Mouse (Mus musculus): ENCODE measurements around the gene Tac4. TPM values are rescaled to one million over a fixed set of nuclear protein-coding genes. Genes with fewer than 3 reads are reported as not detected.

Tac4 gene
- polyA plus RNA-seq, 1 experiment from 2014 or later: not detected

DNA sequence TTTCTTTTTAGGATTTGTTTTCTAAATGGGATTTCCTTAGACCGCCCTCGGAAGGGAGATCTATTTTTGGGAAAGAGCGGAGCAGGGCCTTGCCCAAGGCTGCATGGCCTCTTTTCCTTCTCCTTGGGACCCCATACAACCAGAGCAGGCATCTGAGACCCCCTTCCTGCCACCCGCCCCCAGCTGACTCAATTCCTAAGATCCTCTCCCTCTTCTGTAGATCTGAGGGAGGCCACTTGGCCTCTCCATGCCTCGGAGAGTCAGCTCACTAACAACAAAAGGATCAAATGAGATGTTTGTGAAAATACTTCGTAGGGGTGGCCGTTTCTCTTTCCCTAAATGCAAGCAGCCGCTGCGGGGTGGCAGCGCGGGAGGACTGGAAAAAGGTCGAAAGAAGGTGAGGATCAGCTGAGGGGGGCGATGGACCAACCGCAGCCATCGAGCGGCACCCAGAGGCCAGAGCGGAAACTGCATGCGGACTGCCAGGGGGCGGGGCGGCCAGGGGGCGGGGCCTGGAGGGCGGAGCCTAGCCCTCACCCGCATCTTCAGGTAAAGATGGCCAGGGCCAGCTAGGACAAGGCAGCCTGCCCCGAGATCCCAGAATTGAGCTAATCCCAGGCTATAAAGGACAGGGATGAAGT, 29.5 kb upstream of the Tac4 start:
- Histone ChIP-seq H3K27ac (ENCODE audit: low read length) (no peak overlapping the region), H3K4me2 (ENCODE audit: low read depth, low read length) (peak overlapping the region; percentile 21; the same call in 1 of the 2 replicates), H3K9me3 (replicated peaks; ENCODE audit: control insufficient read depth, low read length) (no peaks in the 10 kb centered on the region), H3K27me3 (ENCODE audit: control insufficient read depth, insufficient read depth, low read depth, low read length) (peaks cover 5% of the 10 kb centered on the region; the same call in 1 of the 2 replicates), H3K4me1 (ENCODE audit: control insufficient read depth, low read depth, low read length) (no peaks in the 10 kb centered on the region), H3K36me3 (ENCODE audit: control insufficient read depth, insufficient read depth) (no peaks in the 10 kb centered on the region), H3K4me3 (ENCODE audit: low read depth, low read length) (no peak overlapping the region), H3K9ac (ENCODE audit: low read depth, low read length) (no peak overlapping the region)
- 11% methylated on average over 24 of the region's 24 CpGs for WGBS (ENCODE audit: insufficient replicate concordance)
- ATAC-seq (ENCODE audit: low read depth): peak; percentile 48; the same call in 1 of the 2 replicates

DNA sequence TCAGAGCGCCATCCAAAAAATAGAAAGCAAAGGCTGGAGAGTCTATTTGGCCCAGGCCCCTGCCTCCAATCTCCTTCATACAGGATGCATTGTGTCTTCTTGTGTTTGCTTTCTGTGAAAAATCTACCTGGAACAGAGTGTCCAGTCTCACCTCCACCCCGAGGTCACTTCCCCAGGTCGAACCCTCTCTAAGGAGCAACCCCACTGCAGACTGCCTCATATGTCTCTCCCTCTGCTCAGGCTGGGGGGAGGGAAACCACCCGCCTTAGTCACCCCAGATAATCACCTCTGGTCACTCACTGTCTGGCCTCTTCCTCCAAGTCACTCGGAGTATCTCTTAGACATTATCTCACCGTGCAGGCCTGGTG, 29.0 kb upstream of the Tac4 start:
- H3K36me3 ChIP-seq (ENCODE audit: control insufficient read depth, insufficient read depth): no peaks in the 10 kb centered on the region
- H3K27ac ChIP-seq (ENCODE audit: low read length): no peak overlapping the region
- H3K9ac ChIP-seq (ENCODE audit: low read depth, low read length): no peak overlapping the region
- H3K4me2 ChIP-seq (ENCODE audit: low read depth, low read length): no peak overlapping the region
- no peak for ATAC-seq (ENCODE audit: low read depth)
- H3K4me3 ChIP-seq (ENCODE audit: low read depth, low read length): no peak overlapping the region
- no peaks in the 10 kb centered on the region for H3K9me3 ChIP-seq (replicated peaks; ENCODE audit: control insufficient read depth, low read length)
- H3K4me1 ChIP-seq (ENCODE audit: control insufficient read depth, low read depth, low read length): no peaks in the 10 kb centered on the region
- H3K27me3 ChIP-seq (ENCODE audit: control insufficient read depth, insufficient read depth, low read depth, low read length): peaks cover 5% of the 10 kb centered on the region; the same call in 1 of the 2 replicates
- 14% methylated on average over 6 of the region's 6 CpGs for WGBS (ENCODE audit: insufficient replicate concordance)

DNA sequence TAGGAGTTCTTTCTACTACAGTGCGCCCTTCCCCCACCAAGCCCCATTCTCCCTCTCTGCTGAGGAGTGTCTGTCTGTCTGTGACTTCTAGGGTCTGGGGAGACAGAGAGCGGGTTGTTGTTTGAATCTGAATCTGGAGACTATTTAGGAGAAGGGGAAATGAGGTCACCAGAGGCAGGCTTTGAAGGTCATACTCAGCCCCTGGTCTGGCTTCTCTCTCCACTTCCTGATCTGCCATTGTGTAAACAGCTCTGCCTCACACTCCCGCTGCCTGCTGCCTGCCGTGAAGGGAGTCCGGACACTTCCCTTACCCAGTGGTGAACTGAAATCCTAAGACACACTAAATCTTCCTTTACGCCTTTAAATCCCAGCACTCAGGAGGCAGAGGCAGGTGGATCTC, 22.9 kb upstream of the Tac4 start:
- ATAC-seq (ENCODE audit: low read depth): no peak
- WGBS (ENCODE audit: insufficient replicate concordance): 42% methylated on average over 6 of the region's 6 CpGs

DNA sequence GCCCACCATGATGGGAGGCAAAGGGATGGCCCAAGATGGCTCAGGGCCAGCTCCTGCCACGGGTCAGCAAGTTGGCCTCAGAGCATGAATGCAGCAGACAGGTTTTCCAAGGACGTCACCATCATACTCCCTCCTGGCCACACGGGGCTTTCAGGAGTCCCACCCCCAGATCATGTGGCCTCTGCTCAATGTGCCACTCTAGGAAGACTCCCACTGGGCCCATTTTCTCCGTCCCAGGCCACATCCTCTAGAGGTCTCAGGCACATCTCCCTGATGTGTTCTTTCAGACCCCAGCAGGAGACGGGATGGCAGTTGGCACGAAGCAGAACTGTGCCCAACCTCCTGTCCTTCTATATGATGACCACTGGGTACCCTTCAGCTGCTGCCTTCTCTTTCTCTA, 18.7 kb upstream of the Tac4 start:
- H3K4me2 ChIP-seq (ENCODE audit: low read depth, low read length): no peak overlapping the region
- no peak for ATAC-seq (ENCODE audit: low read depth)
- WGBS (ENCODE audit: insufficient replicate concordance): 50% methylated on average over 6 of the region's 6 CpGs

More for the DNA sequence above, 22.9 kb upstream of the Tac4 start:
- Histone ChIP-seq H3K9me3 (replicated peaks; ENCODE audit: control insufficient read depth, low read length) (no peaks in the 10 kb centered on the region), H3K27me3 (ENCODE audit: control insufficient read depth, insufficient read depth, low read depth, low read length) (peaks cover 5% of the 10 kb centered on the region; the same call in 1 of the 2 replicates), H3K4me3 (ENCODE audit: low read depth, low read length) (no peak overlapping the region), H3K9ac (ENCODE audit: low read depth, low read length) (no peak overlapping the region), H3K36me3 (ENCODE audit: control insufficient read depth, insufficient read depth) (no peaks in the 10 kb centered on the region), H3K4me2 (ENCODE audit: low read depth, low read length) (no peak overlapping the region), H3K27ac (ENCODE audit: low read length) (no peak overlapping the region), H3K4me1 (ENCODE audit: control insufficient read depth, low read depth, low read length) (no peaks in the 10 kb centered on the region)

DNA sequence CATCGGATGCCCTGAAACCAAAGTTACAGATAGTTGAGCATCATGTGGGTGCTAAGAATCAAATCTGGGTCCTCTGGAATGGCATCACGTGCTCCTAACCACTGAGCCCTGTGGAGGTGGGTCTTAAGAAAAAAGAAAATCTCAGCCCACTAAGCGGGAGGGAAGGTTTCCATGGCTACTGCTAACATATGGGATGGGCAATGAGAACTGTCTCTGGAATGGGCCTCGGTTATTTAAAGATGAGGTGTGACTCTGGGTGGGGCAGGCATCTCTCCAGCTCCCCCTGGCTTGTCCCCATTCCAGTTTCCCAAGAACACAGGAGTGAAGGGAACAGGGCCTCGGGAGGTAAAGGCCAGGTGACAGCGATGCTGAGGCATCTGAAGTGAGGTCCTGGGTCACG, 15.9 kb upstream of the Tac4 start:
- Histone ChIP-seq H3K9ac (ENCODE audit: low read depth, low read length) (no peak overlapping the region), H3K4me3 (ENCODE audit: low read depth, low read length) (no peak overlapping the region), H3K27me3 (ENCODE audit: control insufficient read depth, insufficient read depth, low read depth, low read length) (no peaks in the 10 kb centered on the region), H3K9me3 (replicated peaks; ENCODE audit: control insufficient read depth, low read length) (no peaks in the 10 kb centered on the region), H3K4me2 (ENCODE audit: low read depth, low read length) (no peak overlapping the region), H3K36me3 (ENCODE audit: control insufficient read depth, insufficient read depth) (no peaks in the 10 kb centered on the region), H3K4me1 (ENCODE audit: control insufficient read depth, low read depth, low read length) (no peaks in the 10 kb centered on the region), H3K27ac (ENCODE audit: low read length) (no peak overlapping the region)
- no peak for ATAC-seq (ENCODE audit: low read depth)
- 52% methylated on average over 7 of the region's 7 CpGs for WGBS (ENCODE audit: insufficient replicate concordance)

More for the DNA sequence above, 18.7 kb upstream of the Tac4 start:
- Histone ChIP-seq H3K27me3 (ENCODE audit: control insufficient read depth, insufficient read depth, low read depth, low read length) (no peaks in the 10 kb centered on the region), H3K36me3 (ENCODE audit: control insufficient read depth, insufficient read depth) (no peaks in the 10 kb centered on the region), H3K4me3 (ENCODE audit: low read depth, low read length) (no peak overlapping the region), H3K9me3 (replicated peaks; ENCODE audit: control insufficient read depth, low read length) (no peaks in the 10 kb centered on the region), H3K27ac (ENCODE audit: low read length) (no peak overlapping the region), H3K9ac (ENCODE audit: low read depth, low read length) (no peak overlapping the region), H3K4me1 (ENCODE audit: control insufficient read depth, low read depth, low read length) (no peaks in the 10 kb centered on the region)

DNA sequence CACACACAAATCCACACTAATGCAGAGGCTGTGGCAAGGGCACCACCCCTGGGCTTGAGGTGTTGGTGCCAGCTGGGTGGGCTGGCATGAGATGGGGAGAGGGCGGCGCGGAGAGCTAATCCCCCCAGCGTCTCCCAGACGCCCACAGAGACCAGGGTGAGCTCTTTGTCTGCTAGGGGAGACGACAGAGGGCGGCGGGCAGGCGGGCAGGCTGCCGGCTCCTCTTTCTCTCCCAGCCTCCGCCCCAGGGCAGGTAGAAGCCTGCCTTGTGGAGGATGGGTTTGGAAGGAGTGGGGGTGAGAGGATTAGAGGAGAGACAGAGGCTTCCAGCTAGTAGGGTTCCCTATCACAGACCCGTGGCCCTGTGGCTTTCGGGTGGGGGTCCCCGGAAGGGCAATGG, 14.3 kb upstream of the Tac4 start:
- Histone ChIP-seq H3K27me3 (ENCODE audit: control insufficient read depth, insufficient read depth, low read depth, low read length) (no peaks in the 10 kb centered on the region; the same call in 1 of the 2 replicates), H3K4me3 (ENCODE audit: low read depth, low read length) (no peak overlapping the region), H3K36me3 (ENCODE audit: control insufficient read depth, insufficient read depth) (no peaks in the 10 kb centered on the region), H3K27ac (ENCODE audit: low read length) (no peak overlapping the region), H3K4me2 (ENCODE audit: low read depth, low read length) (no peak overlapping the region), H3K9ac (ENCODE audit: low read depth, low read length) (no peak overlapping the region), H3K4me1 (ENCODE audit: control insufficient read depth, low read depth, low read length) (no peaks in the 10 kb centered on the region; the same call in 1 of the 2 replicates), H3K9me3 (replicated peaks; ENCODE audit: control insufficient read depth, low read length) (no peaks in the 10 kb centered on the region)
- WGBS (ENCODE audit: insufficient replicate concordance): 61% methylated on average over 14 of the region's 14 CpGs
- no peak for ATAC-seq (ENCODE audit: low read depth)

DNA sequence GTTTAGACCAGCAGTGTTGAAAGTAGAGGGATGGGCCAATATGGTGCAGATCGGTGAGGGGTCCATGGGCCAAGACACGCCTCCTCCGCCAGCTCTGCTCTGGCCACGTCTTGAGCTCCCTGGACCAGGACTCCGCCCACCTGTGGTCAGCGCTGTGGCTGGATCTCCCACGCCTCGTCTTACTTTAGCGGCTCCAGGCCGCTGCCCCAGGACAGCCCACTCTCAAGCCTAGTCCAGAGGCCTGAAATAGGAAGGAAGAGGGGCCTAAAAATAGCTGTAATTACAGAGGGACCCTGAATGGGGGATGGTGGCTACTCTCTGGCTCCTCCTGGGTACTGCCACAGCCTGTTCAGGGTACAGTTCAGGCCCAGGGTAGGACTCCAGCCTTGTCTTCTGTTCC, 11.2 kb upstream of the Tac4 start:
- Histone ChIP-seq H3K4me2 (ENCODE audit: low read depth, low read length) (no peak overlapping the region), H3K4me3 (ENCODE audit: low read depth, low read length) (no peak overlapping the region), H3K27ac (ENCODE audit: low read length) (no peak overlapping the region), H3K36me3 (ENCODE audit: control insufficient read depth, insufficient read depth) (no peaks in the 10 kb centered on the region), H3K4me1 (ENCODE audit: control insufficient read depth, low read depth, low read length) (no peaks in the 10 kb centered on the region; the same call in 1 of the 2 replicates), H3K9me3 (replicated peaks; ENCODE audit: control insufficient read depth, low read length) (no peaks in the 10 kb centered on the region), H3K27me3 (ENCODE audit: control insufficient read depth, insufficient read depth, low read depth, low read length) (no peaks in the 10 kb centered on the region; the same call in 1 of the 2 replicates), H3K9ac (ENCODE audit: low read depth, low read length) (no peak overlapping the region)
- 24% methylated on average over 10 of the region's 10 CpGs for WGBS (ENCODE audit: insufficient replicate concordance)
- no peak for ATAC-seq (ENCODE audit: low read depth)

DNA sequence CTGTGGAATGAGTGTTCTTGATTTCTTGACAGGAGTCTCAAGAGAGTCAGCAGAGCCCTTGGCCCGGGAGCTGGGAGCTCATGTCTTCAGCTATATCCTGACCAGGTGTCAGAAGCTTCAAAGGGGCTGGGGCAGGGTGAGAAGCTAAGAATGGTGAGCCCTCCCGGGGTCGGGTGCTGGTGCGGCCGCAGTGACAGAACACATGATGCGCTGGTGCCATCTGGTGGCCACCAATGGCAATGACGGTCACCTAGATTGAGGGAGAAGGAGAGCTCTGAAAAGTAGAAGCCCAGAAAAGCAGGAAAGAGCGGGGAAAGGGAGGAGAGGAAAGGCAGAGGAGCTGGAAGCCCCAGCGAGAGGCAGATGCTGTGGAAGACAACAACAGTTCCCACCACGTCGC, 10.0 kb upstream of the Tac4 start:
- H3K9me3 ChIP-seq (replicated peaks; ENCODE audit: control insufficient read depth, low read length): no peaks in the 10 kb centered on the region
- no peak overlapping the region for H3K4me3 ChIP-seq (ENCODE audit: low read depth, low read length)
- no peak overlapping the region for H3K4me2 ChIP-seq (ENCODE audit: low read depth, low read length)
- H3K27ac ChIP-seq (ENCODE audit: low read length): peak overlapping the region; percentile 26
- no peaks in the 10 kb centered on the region for H3K36me3 ChIP-seq (ENCODE audit: control insufficient read depth, insufficient read depth)
- ATAC-seq (ENCODE audit: low read depth): no peak
- no peaks in the 10 kb centered on the region; the same call in 1 of the 2 replicates for H3K4me1 ChIP-seq (ENCODE audit: control insufficient read depth, low read depth, low read length)
- no peak overlapping the region for H3K9ac ChIP-seq (ENCODE audit: low read depth, low read length)
- WGBS (ENCODE audit: insufficient replicate concordance): 5% methylated on average over 11 of the region's 11 CpGs
- no peaks in the 10 kb centered on the region; the same call in 1 of the 2 replicates for H3K27me3 ChIP-seq (ENCODE audit: control insufficient read depth, insufficient read depth, low read depth, low read length)

DNA sequence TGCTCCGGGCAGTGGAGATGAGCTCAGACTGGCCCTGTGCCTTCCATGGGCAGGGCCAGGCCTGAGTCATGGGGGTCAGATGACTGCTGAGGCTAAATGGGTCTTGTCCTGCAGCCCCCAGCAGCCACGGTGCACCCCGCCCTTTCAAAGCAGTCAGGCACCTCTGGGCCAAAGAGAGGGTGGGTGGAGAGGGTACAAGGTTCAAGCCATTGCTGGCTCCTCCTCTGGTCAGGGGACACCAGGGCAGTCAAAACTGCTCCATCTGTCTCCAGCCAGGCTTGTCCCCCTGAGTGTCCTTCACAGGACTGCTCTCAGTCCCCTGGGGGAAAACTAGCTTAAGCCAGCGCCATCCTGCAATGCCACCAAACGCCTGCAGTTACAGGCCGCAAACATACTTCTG, 9.2 kb upstream of the Tac4 start:
- Histone ChIP-seq H3K4me3 (ENCODE audit: low read depth, low read length) (no peak overlapping the region), H3K9ac (ENCODE audit: low read depth, low read length) (no peak overlapping the region), H3K4me1 (ENCODE audit: control insufficient read depth, low read depth, low read length) (no peaks in the 10 kb centered on the region; the same call in 1 of the 2 replicates), H3K9me3 (replicated peaks; ENCODE audit: control insufficient read depth, low read length) (no peaks in the 10 kb centered on the region), H3K27ac (ENCODE audit: low read length) (peak overlapping the region; percentile 45), H3K4me2 (ENCODE audit: low read depth, low read length) (no peak overlapping the region), H3K36me3 (ENCODE audit: control insufficient read depth, insufficient read depth) (no peaks in the 10 kb centered on the region), H3K27me3 (ENCODE audit: control insufficient read depth, insufficient read depth, low read depth, low read length) (peaks cover 3% of the 10 kb centered on the region)
- WGBS (ENCODE audit: insufficient replicate concordance): 60% methylated on average over 6 of the region's 6 CpGs
- peak; percentile 77 for ATAC-seq (ENCODE audit: low read depth)
